Mouse (Mus musculus): ENCODE data around the gene Tmem219. TPM values are rescaled to one million over a fixed set of nuclear protein-coding genes. Genes with fewer than 3 reads are reported as not detected.

The Tmem219 gene
- total RNA-seq (2023) = 10 to 100 TPM; 63.5 to 71.0 TPM

GRCm38 (mm10) chr7:126922624-126923060 lies at the start of gene Tmem219:
Tmem219 (minus strand) TSS chr7:126922917.

GRCm38 (mm10) chr7:126949793-126950646 lies 27.3 kb upstream of the Tmem219 start, which contains the start of gene Sez6l2:
Sez6l2 (plus strand) TSS chr7:126950563.

GRCm38 (mm10) chr7:126949403-126949792 lies 26.7 kb upstream of the Tmem219 start, which contains the start of gene Asphd1:
Asphd1 (minus strand) TSS chr7:126949582.

GRCm38 (mm10) chr7:126928384-126929037 lies 5.8 kb upstream of the Tmem219 start, which contains the start of gene Kctd13:
Kctd13 (plus strand) TSS chr7:126928879.

GRCm38 (mm10) chr7:126884286-126885164 lies 38.2 kb downstream of the Tmem219 start, which contains the start of gene Taok2:
Taok2 (minus strand) TSS chr7:126884703.

DNA sequence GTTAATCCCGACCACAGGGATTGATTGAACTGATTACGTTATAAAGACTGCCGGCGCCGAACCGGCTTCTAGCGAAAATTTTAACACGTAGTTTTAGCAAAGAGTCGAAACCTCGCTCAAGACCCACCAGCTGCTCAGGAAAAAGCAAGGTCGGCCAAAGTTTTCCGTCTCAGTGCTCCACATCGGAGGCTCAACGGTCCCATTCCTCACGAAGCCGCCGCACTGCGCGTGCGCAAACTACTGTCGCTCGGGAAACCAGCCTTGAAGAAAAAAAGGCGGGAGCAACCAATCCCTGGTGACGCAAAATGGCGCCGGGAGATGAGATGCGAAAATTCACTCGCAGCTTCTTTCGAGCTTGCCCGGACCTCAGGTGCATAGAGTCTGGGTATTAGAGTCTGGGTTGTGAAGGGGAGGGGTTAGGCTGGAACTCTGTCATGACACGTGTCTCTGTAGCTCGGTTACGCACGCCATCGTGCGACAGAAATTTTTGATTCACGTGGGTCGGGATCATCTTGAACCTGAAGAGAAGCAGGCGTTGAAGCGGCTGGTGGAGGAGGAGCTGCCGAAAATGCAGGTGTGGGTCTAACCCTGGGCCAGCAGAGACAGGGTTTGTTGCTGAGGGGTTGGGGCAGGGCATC lies 60.5 kb downstream of the Tmem219 start, which contains the start of gene Ino80e:
TSS of gene Ino80e (minus strand) at position 231 of the 638 bp plus-strand sequence.

DNA sequence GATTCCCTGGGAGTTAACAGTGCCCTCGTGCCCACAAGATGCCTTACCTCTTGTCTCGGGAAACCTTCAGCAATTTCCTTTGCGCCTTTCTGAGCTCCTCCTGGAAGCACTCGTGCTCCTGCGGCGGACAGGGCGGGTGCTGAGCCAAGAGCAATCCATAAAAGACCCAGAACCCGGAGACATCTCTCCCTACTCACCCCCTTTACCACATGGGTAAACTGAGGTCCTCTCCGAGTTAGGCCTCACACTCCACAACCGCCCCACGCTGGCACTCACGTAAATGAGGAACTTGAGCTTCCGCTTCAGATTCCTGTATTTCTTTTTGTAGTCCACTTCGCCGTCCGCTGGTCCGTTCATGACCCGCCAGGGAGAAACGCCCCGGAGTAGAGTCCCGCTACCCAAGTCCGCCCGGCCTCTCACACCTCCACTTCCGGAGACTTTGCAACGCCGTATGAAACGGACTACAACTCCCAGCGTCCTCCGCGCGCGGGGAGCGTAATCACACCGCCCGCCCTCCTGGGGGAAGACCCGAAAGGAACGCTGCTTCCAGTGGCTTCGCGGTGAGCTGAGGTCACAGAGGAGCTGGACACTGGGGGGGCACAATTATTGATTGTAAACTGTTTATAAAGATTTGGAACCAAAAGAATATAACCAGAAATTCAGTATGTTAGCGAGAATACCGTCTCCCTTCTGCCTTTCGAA lies 61.1 kb downstream of the Tmem219 start, which contains the start of gene Hirip3:
TSS of gene Hirip3 (plus strand) at position 544 of the 702 bp plus-strand sequence.

DNA sequence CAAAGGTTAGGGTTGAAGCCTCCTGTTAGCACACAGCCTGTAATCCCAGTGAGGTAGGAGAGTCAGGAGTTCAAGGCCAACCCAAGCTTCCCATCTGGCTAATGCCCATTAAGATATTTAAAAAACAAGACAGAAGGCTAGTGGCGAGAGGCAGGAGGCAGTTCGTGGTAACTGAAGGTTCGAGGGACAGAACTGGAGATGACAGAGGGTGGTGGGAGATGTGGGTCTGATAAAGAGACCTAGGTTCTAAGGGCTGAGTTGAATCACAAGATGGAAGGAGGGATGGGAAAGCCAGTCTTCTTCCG lies 75.6 kb downstream of the Tmem219 start, which contains the start of gene Doc2a:
TSS of gene Doc2a (plus strand) at position 301 of the 305 bp plus-strand sequence.

Other genes starting within 250 kb of the Tmem219 start
- gene Sult1a1, start 246.5 kb downstream of the Tmem219 start, total RNA-seq (2023) = 1 to 10 TPM; 5.7 to 6.0 TPM
- gene Bola2, start 227.5 kb downstream of the Tmem219 start, total RNA-seq (2023) = 100 to 1,000 TPM; 104 to 129 TPM
- gene Slx1b, start 227.1 kb downstream of the Tmem219 start, total RNA-seq (2023) = 10 to 100 TPM; 12.0 to 12.3 TPM
- gene Coro1a, start 215.1 kb downstream of the Tmem219 start, total RNA-seq (2023) = 1,000 to 10,000 TPM; 1,489 to 1,521 TPM
- 100 to 1,000 TPM; 148 to 156 TPM for gene Mapk3, start 163.3 kb downstream of the Tmem219 start, total RNA-seq (2023)
- gene Gdpd3, start 156.6 kb downstream of the Tmem219 start, total RNA-seq (2023) = 10 to 100 TPM; 22.0 to 22.2 TPM
- 100 to 1,000 TPM; 256 to 258 TPM for gene Ypel3, start 146.0 kb downstream of the Tmem219 start, total RNA-seq (2023)
- 1 to 10 TPM; 6.9 to 8.2 TPM for gene Tbx6, start 141.4 kb downstream of the Tmem219 start, total RNA-seq (2023)
- gene Ppp4c, start 130.4 kb downstream of the Tmem219 start, total RNA-seq (2023) = 100 to 1,000 TPM; 218 to 242 TPM
- not detected for gene Fam57b, start 125.2 kb downstream of the Tmem219 start, total RNA-seq (2023)
- not detected for gene 4930451I11Rik, start 91.3 kb downstream of the Tmem219 start, total RNA-seq (2023)
- gene Doc2a, start 75.5 kb downstream of the Tmem219 start, total RNA-seq (2023) = not detected
- gene Hirip3, start 60.9 kb downstream of the Tmem219 start, total RNA-seq (2023) = 10 to 100 TPM in 1 of 2 experiments, 1 to 10 TPM in 1; 5.0 to 14.0 TPM
- gene Ino80e, start 60.5 kb downstream of the Tmem219 start, total RNA-seq (2023) = 10 to 100 TPM; 52.2 to 66.3 TPM
- gene Taok2, start 38.2 kb downstream of the Tmem219 start, total RNA-seq (2023) = 10 to 100 TPM; 71.6 to 71.9 TPM
- gene Kctd13, start 6.0 kb upstream of the Tmem219 start, total RNA-seq (2023) = 10 to 100 TPM; 31.5 to 32.7 TPM
- gene Asphd1, start 26.7 kb upstream of the Tmem219 start, total RNA-seq (2023) = not detected
- gene Sez6l2, start 27.6 kb upstream of the Tmem219 start, total RNA-seq (2023) = 1 to 10 TPM; 2.2 to 4.1 TPM
- gene Cdipt, start 53.0 kb upstream of the Tmem219 start, total RNA-seq (2023) = 10 to 100 TPM; 84.1 to 92.1 TPM
- gene Cdiptos, start 53.2 kb upstream of the Tmem219 start, total RNA-seq (2023) = 1 to 10 TPM; 3.5 to 3.7 TPM
- gene Mvp, start 91.7 kb upstream of the Tmem219 start, total RNA-seq (2023) = 100 to 1,000 TPM; 116 to 123 TPM
- gene Pagr1b, start 93.6 kb upstream of the Tmem219 start, total RNA-seq (2023) = 1 to 10 TPM in 1 of 2 experiments, not detected in 1; 9.0 TPM
- gene Pagr1a, start 94.4 kb upstream of the Tmem219 start, total RNA-seq (2023) = 10 to 100 TPM in 1 of 2 experiments, 1 to 10 TPM in 1; 2.2 to 14.5 TPM
- gene Gm42742, start 98.2 kb upstream of the Tmem219 start, total RNA-seq (2023) = 10 to 100 TPM; 29.0 to 34.8 TPM
- gene Prrt2, start 98.3 kb upstream of the Tmem219 start, total RNA-seq (2023) = 1 to 10 TPM; 1.3 TPM
- 100 to 1,000 TPM; 166 to 172 TPM for gene Maz, start 104.1 kb upstream of the Tmem219 start, total RNA-seq (2023)
- 1 to 10 TPM; 1.7 to 2.3 TPM for gene Kif22, start 119.6 kb upstream of the Tmem219 start, total RNA-seq (2023)
- gene Zg16, start 164.4 kb upstream of the Tmem219 start, total RNA-seq (2023) = under 1 TPM in 1 of 2 experiments, not detected in 1; 0.85 TPM
- 10 to 100 TPM; 64.8 to 66.9 TPM for gene AI467606, start 168.4 kb upstream of the Tmem219 start, total RNA-seq (2023)
- gene Qprt, start 199.3 kb upstream of the Tmem219 start, total RNA-seq (2023) = 10 to 100 TPM; 10.5 to 12.1 TPM
- 100 to 1,000 TPM; 289 to 346 TPM for gene Spn, start 214.9 kb upstream of the Tmem219 start, total RNA-seq (2023)

Data from monocyte, adult 59 days (primary cell).